Mouse (Mus musculus) intestine, postnatal 0 days (tissue): ENCODE results near the gene Clec16a. TPM values are rescaled to one million over a fixed set of nuclear protein-coding genes. Genes with fewer than 3 reads are reported as not detected.

Source experiments
- ATAC-seq: fragments of 200-750 bp; cut with Nextera tagmentation; 2 replicates; pipeline ENCODE4 v1.8.0; 2017; ENCODE audit warnings: mild to moderate bottlenecking, moderate TSS enrichment, moderate library complexity
- H3K27ac ChIP-seq: fragments of 300-500 bp; sonication (generic); 2 replicates; pipeline ENCODE4 v1.5.1; 2014; ENCODE audit warnings: mild to moderate bottlenecking, low read depth, low read length, moderate library complexity
- H3K27me3 ChIP-seq: fragments of 300-500 bp; sonication (generic); replicated peaks from 2 replicates; pipeline ENCODE4 v1.6.1; 2014; ENCODE audit warnings: low read length, mixed read lengths; ENCODE audit not compliant: control insufficient read depth, insufficient read depth
- H3K36me3 ChIP-seq: fragments of 300-500 bp; sonication (generic); 2 replicates; pipeline ENCODE4 v1.6.1; 2014; ENCODE audit warnings: mild to moderate bottlenecking, moderate library complexity; ENCODE audit not compliant: control insufficient read depth, insufficient read depth
- H3K4me1 ChIP-seq: fragments of 300-500 bp; sonication (generic); replicated peaks from 2 replicates; pipeline ENCODE4 v1.6.1; 2014; ENCODE audit warnings: antibody characterized with exemption, low read length, mixed read lengths; ENCODE audit not compliant: control insufficient read depth, insufficient read depth
- H3K4me2 ChIP-seq: fragments of 300-500 bp; sonication (generic); replicated peaks from 2 replicates; pipeline ENCODE4 v1.6.1; 2014; ENCODE audit warnings: low read depth, mild to moderate bottlenecking, moderate library complexity
- H3K4me3 ChIP-seq: fragments of 300-500 bp; sonication (generic); 2 replicates; pipeline ENCODE4 v1.5.1; 2014; ENCODE audit warnings: low read depth, low read length
- H3K9ac ChIP-seq: fragments of 300-500 bp; sonication (generic); 2 replicates; pipeline ENCODE4 v1.6.1; 2014; ENCODE audit warnings: mild to moderate bottlenecking, low read depth, low read length
- H3K9me3 ChIP-seq: fragments of 300-500 bp; sonication (generic); 2 replicates; pipeline ENCODE4 v1.6.1; 2016; ENCODE audit warnings: mixed run types; ENCODE audit not compliant: control insufficient read depth
- CTCF ChIP-seq: sonication (generic); IDR thresholded peaks from 2 replicates; pipeline ENCODE4 v1.5.1; 2016; ENCODE audit warnings: low read depth, mild to moderate bottlenecking, control low read depth, antibody characterized with exemption, moderate library complexity
- WGBS: fragments of 180-500 bp; shearing (Covaris S2); extraction: QIAGEN DNeasy Blood & Tissue Kit; methylation state at CpG from one replicate; pipeline ENCODE4 v1.1.7; 2014; 5-methylcytosine and 5-hydroxymethylcytosine counted together
- polyA plus RNA-seq: library from polyadenylated mRNA; unstranded; fragments of >200 nt; fragmentation: Nextera tagmentation; extraction: Ambion mirVana; gene quantifications from 2 replicates; pipeline ENCODE4 v1.2.1, GENCODE M21; 2015

The Clec16a gene
- polyA plus RNA-seq, 1 experiment from 2014 or later, result 30.4 TPM

- 96% methylated on average over 8 of the region's 8 CpGs for WGBS
- no peak for ATAC-seq
- Histone ChIP-seq H3K4me3 (no peak overlapping the region), H3K4me1 (peaks cover 5% of the 10 kb centered on the region; the same call in 1 of the 2 replicates), H3K9ac (no peak overlapping the region), H3K27ac (no peak overlapping the region), H3K27me3 (no peaks in the 10 kb centered on the region), H3K4me2 (no peak overlapping the region), H3K9me3 (no peaks in the 10 kb centered on the region), H3K36me3 (no peaks in the 10 kb centered on the region)
- no peak for TF ChIP-seq CTCF
Observed at GRCm38 (mm10) chr16:10692848-10693247, 147.7 kb downstream of the Clec16a start.

- Histone ChIP-seq H3K4me3 (no peak overlapping the region), H3K9me3 (no peaks in the 10 kb centered on the region), H3K4me2 (no peak overlapping the region), H3K4me1 (peaks cover 11% of the 10 kb centered on the region), H3K27me3 (no peaks in the 10 kb centered on the region), H3K27ac (no peak overlapping the region), H3K36me3 (no peaks in the 10 kb centered on the region), H3K9ac (no peak overlapping the region)
- ATAC-seq, result no peak
- no peak for TF ChIP-seq CTCF
- WGBS, result 68% methylated on average over 1 of the region's 1 CpGs
Observed at GRCm38 (mm10) chr16:10693424-10693823, 148.3 kb downstream of the Clec16a start.

- Histone ChIP-seq H3K4me2 (no peak overlapping the region), H3K9ac (no peak overlapping the region), H3K9me3 (no peaks in the 10 kb centered on the region), H3K27ac (no peak overlapping the region), H3K4me3 (no peak overlapping the region), H3K4me1 (peaks cover 11% of the 10 kb centered on the region), H3K36me3 (no peaks in the 10 kb centered on the region), H3K27me3 (no peaks in the 10 kb centered on the region)
- 7% methylated on average over 11 of the region's 11 CpGs for WGBS
- peak; percentile 86 for ATAC-seq
- no peak for TF ChIP-seq CTCF
Observed at GRCm38 (mm10) chr16:10694414-10694851, 149.3 kb downstream of the Clec16a start.

- H3K4me2 ChIP-seq, result no peak overlapping the region
- WGBS, result 58% methylated on average over 6 of the region's 6 CpGs
- H3K36me3 ChIP-seq, result no peaks in the 10 kb centered on the region
- H3K4me3 ChIP-seq, result no peak overlapping the region
- peaks cover 10% of the 10 kb centered on the region for H3K4me1 ChIP-seq
- no peak overlapping the region for H3K27ac ChIP-seq
- H3K9ac ChIP-seq, result no peak overlapping the region
- TF ChIP-seq CTCF, result no peak
- H3K27me3 ChIP-seq, result no peaks in the 10 kb centered on the region
- ATAC-seq, result no peak
- H3K9me3 ChIP-seq, result no peaks in the 10 kb centered on the region
Observed at GRCm38 (mm10) chr16:10697861-10698659, 152.9 kb downstream of the Clec16a start.

- ATAC-seq, result no peak
- H3K4me1 ChIP-seq, result peaks cover 10% of the 10 kb centered on the region
- no peaks in the 10 kb centered on the region for H3K27me3 ChIP-seq
- no peak overlapping the region for H3K9ac ChIP-seq
- no peaks in the 10 kb centered on the region for H3K9me3 ChIP-seq
- H3K4me3 ChIP-seq, result no peak overlapping the region
- TF ChIP-seq CTCF, result no peak
- no peak overlapping the region for H3K4me2 ChIP-seq
- H3K27ac ChIP-seq, result no peak overlapping the region
- 74% methylated on average over 3 of the region's 3 CpGs for WGBS
- no peaks in the 10 kb centered on the region for H3K36me3 ChIP-seq
Observed at GRCm38 (mm10) chr16:10699316-10699715, 154.2 kb downstream of the Clec16a start.

- WGBS, result 74% methylated on average over 2 of the region's 2 CpGs
- TF ChIP-seq CTCF, result no peak
- Histone ChIP-seq H3K9ac (no peak overlapping the region), H3K4me3 (no peak overlapping the region), H3K36me3 (no peaks in the 10 kb centered on the region), H3K9me3 (no peaks in the 10 kb centered on the region), H3K4me1 (peaks cover 10% of the 10 kb centered on the region), H3K4me2 (no peak overlapping the region), H3K27ac (no peak overlapping the region), H3K27me3 (no peaks in the 10 kb centered on the region)
- no peak for ATAC-seq
Observed at GRCm38 (mm10) chr16:10700160-10700559, 155.0 kb downstream of the Clec16a start.
